Mouse (Mus musculus) adrenal gland (tissue): ENCODE data around the gene Gm49396.

Experiments
- intact Hi-C: fragments of 180-260 bp; cut with DNase I; formaldehyde crosslinking; loops from one replicate; pipeline ENCODE4 v1.15.1; 2025

Gene Gm49396

DNA sequence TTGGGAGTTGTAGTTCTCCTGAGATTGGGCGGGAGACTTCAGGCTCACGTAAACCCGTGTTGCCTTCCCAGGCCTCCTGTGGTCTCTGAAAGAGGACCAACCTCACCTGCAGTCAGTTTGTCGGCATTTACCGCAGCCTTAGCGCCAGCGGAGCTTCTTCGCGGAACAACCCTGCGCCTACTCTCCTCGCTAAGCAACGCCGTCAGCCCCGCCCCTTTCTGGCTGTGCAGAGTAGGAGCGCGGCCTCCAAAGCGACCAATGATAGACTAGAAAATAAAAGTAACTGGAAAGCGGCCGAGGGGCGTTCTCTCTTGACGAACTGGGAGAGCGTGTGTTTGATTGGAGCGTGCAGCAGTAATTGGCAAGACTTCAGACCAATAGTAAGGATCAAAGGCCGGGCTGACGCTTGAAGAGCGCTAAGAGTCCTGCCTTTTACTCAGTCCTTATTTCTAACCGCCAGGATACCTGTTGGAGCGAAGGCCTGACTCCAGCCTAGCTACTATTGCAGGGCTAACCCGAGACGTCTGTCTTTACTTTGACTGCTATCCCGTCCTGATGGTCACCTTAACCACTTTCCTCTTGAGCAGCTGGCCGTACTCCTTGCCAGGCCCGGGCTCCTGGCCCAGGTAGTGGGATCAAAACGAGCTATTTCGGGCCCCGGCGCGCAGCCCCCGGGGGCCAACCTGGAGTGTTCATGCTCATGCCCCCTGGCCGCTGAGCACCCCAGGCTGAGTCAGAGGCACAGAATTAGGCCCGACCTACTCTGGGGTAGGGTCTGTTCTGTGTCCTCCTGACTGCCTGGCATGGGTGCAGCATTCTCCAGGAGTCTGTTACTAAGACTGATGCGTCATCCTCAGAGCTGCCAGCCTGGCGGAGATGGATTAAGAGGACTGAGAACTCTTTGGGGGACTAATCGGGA is 10.8 kb upstream of the Gm49396 start, which contains the start of the genes Hspb6 and Proser3:
Gene Hspb6 (plus strand): TSS at position 77 of the 919 bp plus-strand sequence.
Gene Proser3 (minus strand): TSS at position 198 of the 919 bp plus-strand sequence.
- intact Hi-C loops = no loop called here

DNA sequence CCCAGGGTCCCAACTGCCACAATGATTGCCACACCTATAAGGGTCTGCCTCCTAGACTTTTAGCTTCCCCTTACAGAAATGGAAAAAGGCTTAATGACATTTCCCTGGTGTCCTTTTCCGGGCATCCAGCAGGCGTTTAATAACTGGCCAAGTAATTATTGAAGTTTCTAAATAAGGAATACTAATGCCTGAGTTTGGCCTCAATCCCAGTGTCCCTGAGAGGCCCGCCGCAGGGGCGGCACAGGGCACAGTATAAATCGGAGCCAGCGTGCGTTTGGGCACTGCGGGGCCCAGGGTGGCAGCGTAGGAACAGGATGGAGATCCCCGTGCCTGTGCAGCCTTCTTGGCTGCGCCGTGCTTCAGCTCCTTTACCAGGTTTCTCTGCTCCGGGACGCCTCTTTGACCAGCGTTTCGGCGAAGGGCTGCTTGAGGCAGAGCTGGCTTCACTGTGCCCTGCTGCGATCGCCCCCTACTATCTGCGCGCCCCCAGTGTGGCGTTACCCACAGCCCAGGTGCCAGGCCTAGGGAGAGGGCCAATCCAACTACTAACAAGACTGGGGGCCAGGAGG is 10.0 kb upstream of the Gm49396 start:
- intact Hi-C loops = no loop called here

DNA sequence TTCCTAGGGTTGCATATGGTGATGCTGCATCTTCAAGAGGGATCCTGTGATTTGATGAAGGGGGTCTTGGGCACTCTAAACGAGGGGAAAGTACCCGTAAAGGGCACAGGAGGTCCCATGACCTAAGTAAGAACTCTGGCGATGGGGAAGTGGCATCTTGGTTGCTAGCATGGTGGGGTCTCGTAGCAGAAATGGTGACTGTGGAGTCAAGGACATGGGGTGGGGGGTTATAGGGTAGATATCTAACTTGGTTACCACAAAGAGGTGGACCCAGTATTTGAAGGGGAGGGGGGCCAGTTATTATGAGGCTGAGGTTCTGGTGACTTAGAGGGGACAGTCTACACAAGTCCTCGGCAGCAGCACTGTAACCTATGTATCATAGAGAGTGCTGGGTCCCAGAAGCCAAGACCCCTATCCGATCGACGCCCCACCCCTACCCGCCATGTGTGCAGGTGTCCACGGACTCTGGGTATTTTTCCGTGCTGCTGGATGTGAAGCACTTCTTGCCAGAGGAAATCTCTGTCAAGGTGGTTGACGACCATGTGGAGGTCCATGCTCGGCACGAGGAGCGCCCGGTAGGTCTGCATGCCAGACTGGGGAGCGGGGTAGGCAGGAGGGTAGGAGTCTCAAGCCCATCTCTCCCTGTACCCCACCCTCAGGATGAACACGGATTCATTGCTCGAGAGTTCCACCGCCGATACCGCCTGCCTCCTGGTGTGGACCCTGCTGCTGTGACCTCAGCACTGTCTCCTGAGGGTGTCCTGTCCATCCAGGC is 9.1 kb upstream of the Gm49396 start:
- intact Hi-C loops = no loop called here

DNA sequence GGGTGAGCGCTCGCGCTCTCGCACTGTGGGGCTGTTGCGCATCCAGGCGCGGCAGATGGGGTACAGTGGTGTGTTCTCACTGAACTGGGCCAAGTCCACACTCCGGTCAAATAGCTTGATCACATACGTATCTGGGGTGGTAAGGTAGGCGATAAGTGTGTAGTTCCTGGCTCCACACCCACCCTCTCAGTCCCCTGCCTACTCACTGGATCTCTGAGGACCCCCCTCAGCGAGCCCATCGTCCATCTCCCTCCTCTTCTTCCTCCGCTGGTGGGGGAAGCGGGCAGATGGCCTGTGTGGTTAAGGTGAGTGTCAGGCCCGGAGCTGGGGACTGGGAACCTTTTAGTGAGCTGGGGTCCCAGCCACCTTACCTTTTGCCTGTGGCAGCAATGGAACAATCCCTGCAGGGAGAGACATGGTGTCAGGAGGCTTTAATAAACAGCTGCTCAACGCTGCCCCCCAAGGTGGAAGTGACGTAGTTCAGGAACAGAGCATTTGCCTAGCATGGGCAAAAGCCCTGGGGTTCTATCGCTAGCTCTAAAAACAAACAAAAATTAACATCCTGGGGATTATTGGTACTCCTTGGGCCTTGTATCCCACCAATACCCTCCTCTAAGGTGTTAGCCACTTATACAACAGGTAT is 6.1 kb upstream of the Gm49396 start:
- intact Hi-C loops = no loop called here

DNA sequence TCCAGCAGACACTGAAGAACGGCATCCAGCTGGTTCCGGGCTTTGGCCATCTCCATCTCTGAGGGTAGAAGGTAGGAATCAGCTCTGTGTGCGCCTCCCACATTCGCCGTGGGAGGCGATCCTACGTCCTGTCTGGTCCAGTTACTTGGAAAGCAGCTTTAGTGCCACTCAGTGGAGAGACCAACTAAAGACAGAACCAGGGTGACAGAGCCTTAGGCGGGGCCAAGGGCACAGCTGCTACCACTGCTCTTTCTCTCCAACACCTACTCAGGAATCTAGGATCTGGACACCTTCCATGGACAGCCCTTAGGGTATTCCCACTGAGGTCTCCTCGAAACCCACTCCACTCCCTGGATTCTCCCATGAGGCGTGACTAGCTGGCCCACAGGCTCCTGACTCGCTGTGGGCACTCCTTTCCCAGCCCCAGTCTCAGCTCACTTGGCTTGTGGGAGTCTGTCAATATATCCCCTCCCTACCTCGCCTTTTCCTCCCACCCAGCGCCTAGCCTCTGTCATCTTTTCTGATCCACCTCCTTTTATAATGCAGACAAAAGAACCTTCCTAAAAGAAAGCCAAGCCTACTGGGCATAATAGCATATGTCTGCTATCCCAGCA is 5.1 kb upstream of the Gm49396 start:
- intact Hi-C loops = no loop called here

DNA sequence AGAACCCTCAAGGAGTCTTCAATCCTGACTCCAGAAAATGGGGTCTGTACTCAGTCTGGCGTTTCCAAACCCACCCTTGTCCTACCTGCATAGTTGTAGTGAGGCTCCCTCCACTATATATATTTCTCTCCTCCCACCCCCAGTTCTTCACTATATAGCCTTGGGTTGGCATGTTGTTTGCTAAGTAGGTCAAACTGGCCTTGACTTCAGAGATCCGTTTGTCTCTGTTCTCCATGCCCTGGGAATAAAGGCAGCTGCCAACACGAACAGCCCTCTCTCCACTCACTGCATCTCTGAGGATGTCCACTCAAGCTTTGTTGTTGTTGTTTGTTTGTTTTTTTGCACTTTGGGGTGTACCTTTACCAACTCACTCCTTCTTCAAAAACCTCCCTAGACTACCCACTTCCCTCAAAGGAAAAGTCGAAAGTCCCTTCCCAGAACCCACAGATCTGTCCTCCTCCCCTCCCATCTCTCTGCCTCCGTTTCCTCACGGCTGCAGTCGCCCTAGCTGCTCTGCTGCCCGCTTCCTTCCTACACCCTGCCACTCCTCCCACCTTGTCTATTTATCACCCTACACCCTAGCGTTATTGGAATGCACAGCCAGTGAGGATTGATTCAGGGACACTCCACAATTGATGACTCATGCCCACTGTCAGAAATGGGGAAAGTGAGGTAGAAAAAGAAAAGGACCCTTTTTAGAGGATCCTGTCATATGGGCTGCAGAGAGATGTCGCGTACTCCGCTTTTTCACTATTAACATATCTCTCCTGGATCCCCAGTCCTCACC is 4.3 kb upstream of the Gm49396 start:
- intact Hi-C loops = no loop called here

DNA sequence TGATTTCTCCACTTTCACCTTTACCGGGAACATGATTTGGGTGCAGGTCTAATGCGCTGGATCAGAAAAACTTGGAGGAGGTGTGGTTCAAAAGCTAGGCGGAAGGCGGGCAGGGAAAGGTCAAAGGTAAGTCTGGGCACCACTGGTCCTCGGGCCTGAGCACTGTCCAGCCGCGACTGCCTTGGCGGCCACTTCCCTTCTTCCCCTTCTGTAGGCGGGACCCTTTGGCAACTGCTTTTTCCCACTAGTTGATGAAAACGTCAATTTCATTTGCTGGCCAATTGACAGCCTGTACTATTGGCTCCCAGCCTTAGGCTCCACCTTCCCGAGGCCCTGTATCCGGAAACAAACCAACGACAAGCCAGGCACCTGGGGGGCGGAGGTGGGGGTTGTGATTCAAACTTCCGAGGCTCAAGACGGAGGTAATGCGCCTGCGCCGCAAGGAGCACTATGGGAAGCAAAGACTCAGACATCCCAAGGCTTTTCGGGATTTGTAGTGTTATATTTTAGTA is 3.6 kb upstream of the Gm49396 start, which contains the start of gene Lin37:
Gene Lin37 (minus strand): TSS at position 396 of the 512 bp plus-strand sequence.
- intact Hi-C loops = no loop called here

DNA sequence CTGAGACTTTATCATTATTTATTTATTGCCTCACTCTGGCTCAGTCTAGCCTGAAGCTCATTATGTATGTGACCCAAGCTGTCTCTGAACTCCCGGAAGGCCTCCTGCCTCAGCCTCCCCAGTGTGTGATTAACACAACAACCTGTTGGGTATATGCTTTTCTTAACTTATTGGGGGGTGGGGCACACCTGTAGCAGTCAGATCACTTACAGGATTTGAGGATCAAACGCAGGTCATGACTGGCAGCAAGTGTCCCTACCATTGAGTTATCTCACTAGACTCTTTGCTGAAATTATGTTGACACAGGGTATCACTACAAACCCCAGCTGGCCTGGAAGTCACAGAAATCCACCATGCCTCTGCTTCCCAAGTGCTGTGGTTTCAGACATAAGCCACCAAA is 2.8 kb upstream of the Gm49396 start:
- intact Hi-C loops = no loop called here

DNA sequence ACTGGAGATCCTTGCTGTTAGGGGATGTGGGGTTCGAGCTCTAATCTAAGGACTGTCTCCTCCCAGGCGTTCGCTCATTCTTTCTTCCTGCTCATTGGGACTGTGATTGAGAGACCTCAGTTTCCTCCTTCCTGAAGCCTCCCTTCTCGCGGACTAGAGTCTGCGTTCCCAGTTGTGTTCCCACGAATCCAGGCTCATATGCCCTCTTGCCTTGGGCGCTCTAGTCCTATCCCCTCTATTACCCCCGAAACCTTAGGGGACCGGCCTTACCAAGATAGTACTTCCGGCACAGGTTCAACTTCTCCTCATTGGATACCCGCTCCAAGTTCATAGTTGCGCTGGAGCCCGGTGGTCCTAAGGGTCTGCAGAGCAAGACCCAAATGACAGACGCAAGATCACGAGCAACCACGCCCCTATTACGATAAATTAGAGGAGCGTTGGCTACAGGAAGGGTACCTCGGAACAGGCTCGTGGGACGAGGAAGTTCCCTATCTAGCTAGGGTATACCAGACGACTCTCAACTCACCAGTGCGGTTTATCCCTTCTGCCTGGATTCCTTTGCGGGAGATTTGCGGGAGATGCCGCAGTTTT is 523 bp upstream of the Gm49396 start:
- intact Hi-C loops = no loop called here

DNA sequence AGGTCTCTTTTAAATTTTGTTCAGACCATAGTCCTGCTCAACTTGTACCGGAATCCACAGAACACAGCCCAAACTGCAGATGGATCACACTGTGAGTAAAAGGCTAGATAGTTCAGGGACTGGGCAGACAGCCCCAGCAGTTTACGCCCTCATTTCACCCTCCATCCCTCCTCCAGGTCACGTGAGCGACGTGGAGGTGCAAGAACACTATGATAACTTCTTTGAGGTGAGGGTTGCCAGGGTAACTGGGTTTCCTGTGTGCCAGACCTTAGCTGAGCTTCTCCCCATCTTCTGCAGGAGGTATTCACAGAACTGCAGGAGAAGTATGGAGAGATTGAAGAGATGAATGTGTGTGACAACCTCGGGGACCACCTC is 749 bp downstream of the Gm49396 start:
- intact Hi-C loops = loop anchor here (2.0 kb wide), 1 partner anchor 23 kb away; no protein-coding TSS in a partner anchor

DNA sequence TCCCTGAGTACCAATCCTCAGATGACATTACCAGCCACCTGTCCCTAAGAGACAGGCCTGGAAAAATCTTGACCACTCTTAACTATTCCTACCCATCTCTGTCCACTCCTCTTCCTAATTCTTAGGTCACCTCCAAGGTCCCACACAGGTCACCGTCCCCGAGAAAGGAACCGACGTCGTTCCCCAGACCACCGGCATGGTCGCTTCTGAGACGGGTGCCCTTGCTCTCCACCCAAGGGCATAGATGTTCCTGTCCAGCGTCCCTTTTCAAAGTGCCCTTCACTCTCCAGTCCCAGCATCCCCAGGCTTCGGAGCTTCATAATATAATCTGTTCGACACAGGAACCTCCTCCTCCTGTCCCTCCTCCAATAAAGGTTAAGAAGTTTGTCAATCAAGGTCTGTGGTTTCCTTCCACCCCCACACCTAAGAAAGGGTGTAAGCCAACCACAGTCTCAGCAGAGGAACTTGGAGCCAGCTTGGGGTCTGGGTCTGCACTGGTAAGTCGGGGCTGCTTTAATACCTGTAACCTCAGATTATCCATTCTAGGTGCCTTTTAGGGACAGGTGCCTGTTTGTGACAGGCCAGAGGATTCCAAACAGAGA is 1.9 kb downstream of the Gm49396 start, which contains the start of gene Igflr1:
Gene Igflr1 (plus strand): TSS at position 458 of the 602 bp plus-strand sequence.
- intact Hi-C loops = loop anchor here (2.0 kb wide), 1 partner anchor 22 kb away; no protein-coding TSS in a partner anchor

DNA sequence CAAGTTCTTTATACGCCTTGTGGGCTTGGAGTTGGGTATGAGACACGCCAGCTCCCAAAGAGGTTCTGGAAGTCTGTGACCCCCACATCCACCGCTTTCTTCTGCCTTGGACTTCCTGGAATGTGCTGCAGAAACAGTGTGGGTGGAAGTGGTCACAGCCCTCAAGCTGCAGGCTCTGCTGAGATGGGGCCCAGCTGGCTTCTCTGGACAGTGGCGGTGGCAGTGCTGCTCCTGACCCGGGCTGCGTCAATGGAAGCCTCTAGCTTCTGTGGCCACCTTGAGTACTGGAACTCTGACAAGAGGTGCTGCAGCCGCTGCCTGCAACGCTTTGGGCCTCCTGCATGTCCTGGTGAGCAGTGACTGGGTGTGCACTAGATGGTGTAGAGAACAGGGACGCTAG is 2.9 kb downstream of the Gm49396 start:
- intact Hi-C loops = loop anchor here (1.0 kb wide), 1 partner anchor 13 kb away; no protein-coding TSS in a partner anchor

DNA sequence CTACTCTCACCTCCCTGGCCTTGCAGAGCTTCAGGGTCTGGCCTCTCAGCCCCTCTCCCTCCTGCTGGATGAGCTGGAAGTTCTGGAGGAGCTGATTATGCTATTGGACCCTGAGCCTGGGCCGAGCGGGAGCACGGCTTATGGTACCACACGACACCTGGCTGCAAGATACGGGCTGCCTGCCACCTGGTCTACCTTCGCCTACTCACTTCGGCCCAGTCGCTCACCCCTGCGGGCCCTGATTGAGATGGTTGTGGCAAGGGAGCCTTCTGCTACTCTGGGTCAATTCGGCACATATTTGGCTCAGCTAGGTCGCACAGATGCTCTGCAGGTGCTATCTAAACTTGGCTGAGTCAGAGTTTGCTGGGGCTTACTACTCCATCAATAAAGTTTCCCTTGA is 4.4 kb downstream of the Gm49396 start:
- intact Hi-C loops = no loop called here

DNA sequence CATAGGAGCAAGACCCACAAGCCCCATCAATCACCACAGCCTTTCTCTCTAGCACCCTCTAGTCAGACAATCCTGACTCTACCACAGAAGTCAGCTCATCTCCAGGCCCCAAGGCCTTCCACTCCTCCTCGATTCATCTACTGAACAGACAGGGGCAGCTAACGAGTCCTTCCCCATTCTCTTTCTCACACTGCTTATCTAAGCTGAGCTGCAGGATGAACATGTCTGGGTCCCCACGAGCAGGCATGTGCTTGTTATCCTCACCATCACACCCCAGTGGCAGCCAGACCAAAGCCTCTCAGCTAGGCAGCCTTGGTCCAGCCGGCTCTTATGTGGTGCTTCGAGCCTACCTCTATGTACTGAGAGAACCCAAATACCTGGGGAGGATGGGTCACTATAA is 9.2 kb downstream of the Gm49396 start:
- intact Hi-C loops = no loop called here

DNA sequence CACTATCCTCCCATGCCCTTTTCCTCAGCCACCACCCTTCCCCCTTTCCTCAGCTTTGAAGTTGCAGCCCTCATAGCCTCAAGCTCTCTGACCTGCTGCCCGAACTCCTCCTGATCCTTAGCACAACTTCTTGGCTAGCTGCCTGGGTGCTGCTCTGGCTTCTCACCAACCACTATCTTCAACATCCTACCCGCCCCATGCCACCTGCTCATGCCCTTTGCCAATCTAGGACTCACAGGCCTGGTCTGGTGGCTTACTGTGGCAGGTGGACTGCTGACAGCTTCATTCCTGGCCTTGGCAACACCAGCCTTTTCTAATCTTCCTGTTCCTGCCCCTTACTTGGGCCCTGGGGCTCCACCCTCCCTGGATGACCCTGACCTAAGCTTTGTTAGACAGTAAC is 9.8 kb downstream of the Gm49396 start:
- intact Hi-C loops = no loop called here

DNA sequence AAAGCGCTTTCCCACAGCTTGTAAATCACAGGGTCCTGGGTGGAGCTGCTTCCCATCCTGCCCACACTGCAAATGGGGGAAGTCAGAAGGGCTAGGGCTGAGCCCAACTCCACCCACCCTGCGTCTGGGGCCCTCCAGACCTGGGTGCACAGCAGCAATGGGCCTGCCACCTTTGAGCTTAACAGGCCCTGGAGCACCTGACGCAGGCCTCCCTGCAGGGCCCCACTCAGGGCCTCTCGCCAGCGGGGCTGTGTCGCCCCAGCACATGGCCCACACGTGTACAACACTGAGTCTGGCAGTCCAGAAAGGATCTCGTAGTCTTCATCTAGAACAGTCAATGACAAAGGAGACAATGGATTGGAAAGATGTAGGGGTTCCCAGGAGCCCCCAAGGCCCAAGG is 16.8 kb downstream of the Gm49396 start:
- intact Hi-C loops = loop anchor here (1.0 kb wide), 1 partner anchor 14 kb away; no protein-coding TSS in a partner anchor

DNA sequence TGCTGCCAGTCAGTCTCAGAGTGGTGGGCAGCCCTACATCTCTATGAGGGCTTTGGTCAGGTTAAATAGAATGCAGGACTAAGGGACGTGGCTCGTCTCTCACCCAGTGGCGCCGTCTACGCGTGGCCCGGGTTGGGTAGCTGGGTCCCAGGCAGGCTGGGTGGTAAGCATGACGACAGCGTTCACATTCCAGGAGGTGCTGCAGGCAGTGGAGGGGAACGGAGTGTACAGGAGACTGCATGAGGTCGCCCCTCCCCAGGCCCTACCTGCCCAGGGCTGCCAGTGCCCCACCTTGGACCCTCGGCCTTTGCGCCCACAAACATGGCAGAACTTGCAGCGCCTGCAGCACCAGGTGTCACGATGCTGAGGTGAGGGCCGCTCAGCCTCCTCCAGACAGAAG is 18.4 kb downstream of the Gm49396 start:
- intact Hi-C loops = no loop called here

DNA sequence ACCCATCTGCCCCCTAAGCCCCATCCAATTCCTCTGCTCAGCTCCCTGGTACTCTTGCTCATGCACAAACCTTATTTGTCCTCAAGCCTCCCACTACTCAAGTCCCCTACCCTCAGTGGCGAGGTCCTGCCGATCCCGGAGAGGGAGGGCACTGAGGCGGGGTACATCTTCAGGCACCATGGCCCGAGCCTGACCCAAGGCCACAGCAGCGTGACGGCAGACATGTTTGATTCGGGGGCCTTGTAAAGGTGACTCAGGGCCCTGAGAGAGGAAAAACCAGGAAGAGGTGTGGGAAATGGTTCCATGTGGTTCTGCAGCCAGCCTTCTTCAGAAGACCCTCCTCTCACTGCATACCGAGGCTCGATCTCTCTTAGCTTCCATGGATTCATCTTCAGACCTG is 21.2 kb downstream of the Gm49396 start:
- intact Hi-C loops = no loop called here

DNA sequence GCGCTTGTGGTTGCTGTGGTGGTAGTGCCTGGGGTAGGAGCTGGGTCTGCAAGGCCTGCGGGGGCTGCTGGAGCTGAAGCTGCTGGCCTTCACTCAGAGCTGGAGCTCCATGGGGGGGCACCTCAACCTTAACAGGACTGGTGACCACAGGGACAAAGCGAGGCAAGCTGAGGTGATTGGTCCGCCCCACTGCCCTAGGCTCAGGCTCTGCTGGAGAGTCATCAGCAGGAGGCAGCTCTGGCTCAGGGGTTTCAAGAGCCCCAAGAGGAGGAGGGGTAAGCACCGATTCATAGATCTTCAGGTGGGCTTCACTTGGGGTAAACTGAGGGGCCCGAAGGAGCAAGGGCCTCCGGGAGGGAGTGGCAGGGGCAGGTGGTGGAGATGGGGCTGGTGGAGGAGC is 22.0 kb downstream of the Gm49396 start:
- intact Hi-C loops = no loop called here
